Mouse (Mus musculus) right cerebral cortex, adult 18-20 months (tissue): ENCODE results near the gene Celf5.

Source experiments
- DNase-seq: peaks from one replicate; pipeline ENCODE4 v3.0.0; 2022; ENCODE audit warnings: mixed read lengths

Celf5 gene

DNA sequence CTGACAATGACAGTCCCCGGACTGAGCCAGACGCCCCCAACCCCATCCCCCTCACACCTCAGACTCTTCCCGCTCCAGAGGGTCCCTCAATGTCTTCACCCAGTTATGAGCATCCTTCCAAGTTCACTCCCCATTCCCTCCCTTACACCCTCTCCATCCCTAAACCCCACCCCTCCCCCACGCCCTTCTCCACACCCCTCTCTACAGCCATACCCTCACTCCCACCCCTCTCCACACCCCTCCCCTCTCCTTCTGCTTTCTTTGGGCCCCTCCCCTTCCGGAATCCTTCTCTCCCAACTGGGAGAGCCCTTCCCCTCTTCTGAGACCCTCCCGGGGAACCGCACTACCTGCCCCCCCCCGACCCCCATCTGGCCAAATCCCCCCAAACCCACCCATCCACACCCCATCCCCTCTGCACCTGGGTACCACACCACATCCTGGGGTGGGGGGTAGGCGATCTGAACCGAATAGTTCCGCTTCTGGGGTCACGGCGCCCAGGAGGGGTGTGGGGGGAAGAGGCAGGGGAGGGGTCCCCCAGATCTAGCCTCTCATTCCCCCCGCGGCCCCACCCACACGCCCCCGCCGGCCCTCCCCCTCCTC, 10.0 kb downstream of the Celf5 start:
- DNase-seq, result no peak

DNA sequence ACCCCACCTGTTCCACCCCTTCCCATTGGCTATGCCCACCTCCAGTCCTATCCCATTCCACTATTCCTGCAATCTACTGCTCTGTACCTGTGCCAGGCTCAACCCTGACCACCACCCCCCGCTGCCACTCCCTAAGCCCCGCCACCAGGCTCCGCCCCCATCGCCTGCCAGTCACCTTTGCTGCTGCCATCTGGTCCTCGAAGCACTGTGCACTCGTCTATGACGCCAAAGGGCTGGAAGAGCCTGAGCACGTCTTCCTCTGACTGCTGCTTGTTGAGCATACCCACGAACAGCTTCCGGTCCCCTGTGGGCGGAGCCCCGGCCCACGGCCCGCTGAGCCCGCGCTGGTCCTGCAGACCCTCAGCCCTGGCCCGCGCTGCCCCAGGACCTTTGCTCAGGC, 12.1 kb downstream of the Celf5 start:
- peak; percentile 73 for DNase-seq

DNA sequence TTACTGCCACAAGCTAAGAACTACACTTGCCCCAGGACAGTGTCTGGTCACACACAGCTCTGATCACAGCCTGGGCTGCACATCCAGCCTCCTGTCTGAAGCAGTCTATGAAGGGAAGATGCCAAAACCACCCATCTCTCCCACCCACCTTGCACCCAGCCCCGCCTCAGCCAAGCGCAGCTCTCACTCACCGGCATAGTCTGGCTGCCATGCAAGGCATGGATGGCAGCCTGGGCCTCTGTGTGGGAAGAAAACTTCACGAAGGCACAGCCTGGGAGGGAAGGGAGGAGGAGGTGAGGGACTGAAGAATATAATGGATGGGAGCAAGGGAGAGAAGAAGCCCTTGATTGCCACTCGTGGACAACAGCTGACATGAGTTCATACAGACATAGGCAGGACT, 13.3 kb downstream of the Celf5 start:
- DNase-seq, result peak; percentile 90

DNA sequence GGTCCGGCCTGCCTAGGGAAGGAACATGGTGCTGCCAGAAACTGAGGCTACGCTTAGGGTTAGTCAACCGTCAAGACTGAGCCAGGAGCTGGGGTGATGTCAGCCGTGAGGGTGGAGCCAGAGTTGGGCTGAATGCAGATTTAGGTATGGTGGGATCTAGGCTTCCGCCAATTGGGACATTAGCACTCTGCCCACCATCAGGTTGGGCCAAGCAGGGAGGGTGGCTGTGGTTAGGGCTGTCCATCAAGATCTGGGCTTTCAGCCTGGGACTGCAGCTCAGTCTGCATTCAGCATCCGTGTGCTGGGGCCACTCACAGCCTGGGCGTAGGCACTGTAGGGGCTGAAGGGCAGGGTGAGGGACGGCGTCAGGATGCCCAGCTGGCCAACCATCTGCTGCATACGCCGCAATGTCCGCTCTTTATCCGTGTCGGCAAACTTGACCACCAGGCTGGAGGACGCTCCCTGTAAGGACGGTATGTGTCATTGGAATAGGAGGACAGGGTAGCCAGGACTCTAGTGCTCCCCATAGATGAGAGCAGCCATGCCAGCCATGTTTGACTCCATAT, 14.8 kb downstream of the Celf5 start:
- DNase-seq, result no peak

DNA sequence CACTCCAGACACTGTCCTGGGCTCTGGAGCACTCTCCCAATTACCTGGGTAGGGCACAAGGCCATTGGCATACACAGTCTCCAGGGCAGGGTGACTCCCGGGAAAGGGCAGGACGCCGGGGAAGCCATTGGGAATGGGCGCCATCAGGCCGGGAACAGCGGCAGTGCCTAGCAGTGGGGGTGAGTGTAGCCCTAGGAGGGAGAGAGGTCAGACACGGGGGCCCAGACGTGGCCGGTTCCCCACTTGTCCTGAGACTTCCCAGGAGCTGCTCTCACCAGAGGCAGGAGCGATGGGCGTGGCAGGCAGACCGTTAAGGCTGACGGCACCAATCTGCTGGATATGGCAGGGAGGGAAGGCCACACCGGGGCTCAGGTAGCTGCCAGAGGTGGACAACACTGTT, 15.6 kb downstream of the Celf5 start:
- no peak for DNase-seq

DNA sequence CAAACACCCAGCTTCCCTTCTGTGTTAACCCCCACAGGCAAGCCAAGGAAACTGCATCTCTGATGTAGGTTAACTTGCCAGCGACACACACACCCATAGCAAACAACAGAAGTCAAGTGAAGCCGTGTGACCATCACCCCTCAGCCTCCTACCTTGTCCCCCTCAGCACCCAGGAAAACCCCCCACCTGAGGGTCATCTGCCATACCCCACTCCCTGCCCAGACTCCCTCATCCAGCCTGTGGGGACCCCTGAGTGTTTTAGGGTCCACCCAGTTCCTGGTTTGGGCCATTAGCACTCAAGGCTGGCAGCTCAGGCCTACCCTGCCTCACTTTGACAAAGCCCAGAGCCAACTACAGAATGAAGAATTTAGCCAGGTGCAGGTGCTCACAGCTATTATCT, 16.4 kb downstream of the Celf5 start:
- no peak for DNase-seq

DNA sequence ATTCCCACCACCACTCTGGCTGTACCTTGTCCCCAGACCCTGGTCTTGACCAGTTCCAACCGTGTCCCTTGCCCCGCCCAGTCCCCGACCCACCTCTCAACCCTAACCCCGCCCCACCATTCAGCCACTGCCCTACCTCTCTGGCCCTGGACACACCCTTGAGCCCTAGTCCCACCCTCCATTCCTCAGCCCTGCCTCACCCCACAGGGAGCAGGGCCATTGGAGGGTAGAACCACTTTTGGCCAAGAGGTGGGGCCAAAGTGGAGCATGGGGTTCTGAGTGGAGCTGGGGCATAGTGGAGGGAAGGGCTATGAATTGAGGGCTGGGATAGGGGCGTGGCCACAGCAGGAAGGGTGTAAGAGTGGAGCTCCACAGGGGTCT, 17.3 kb downstream of the Celf5 start:
- DNase-seq, result no peak

DNA sequence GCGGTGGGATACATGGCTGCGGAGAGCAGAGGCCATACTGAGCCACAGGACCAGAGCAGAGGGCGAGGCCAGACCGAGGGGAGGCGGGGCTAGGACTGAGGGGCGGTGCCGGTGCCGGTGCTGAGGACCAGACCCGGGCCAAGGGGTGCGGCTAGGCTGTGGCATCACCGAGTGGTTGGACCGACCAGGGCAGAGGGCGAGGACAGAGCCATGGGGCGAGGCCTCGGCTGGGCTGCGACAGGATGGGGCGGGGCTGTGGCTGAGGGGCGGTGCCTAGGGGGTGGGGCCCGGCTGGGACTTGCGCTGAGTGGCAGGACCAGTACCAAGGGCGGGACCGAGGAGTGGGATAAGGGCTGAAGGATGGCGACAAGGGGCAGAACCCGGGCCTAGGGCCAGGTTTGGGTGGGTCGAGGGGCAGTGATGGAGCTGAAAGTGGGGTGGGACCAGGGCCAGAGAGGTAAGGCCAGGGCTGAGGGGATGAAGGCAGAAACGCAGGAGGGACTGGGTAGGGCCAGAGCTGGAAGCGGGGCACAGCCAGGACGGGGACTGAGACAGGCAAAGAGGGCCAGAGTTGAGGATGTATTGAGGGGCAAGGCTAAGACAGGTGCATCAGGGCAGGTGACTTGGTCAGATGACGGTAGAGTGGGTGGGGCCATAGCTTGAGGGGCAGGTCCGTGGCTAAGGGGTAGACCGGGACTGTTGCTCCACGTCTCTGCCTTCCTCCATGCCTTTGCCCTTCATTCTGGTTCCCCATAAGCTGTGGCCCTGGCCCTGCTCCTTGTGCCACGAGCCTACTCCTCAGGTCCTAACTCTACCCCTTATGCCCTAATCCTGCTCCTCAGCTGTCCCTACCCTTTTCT, 17.9 kb downstream of the Celf5 start:
- DNase-seq, result no peak

DNA sequence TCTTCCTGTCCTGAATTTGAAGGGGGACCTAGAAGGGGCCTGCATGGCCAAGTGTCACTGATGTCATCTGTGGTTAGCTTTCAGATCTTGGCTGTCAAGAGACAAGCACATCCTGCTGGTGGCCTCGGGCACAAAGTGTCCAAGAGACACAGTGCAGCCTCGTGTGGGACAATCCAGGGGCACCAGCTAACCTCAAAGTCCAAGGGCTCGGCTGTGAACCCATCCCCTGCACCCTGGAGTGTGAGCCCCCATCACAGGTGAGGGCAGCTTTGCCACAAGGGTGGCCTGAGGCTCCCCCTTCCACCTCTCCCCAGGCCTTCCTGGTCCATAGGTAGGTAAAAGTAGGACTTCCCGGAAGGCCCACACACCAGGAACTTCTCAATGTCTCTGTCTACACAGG, 19.0 kb downstream of the Celf5 start:
- DNase-seq, result peak; percentile 1

DNA sequence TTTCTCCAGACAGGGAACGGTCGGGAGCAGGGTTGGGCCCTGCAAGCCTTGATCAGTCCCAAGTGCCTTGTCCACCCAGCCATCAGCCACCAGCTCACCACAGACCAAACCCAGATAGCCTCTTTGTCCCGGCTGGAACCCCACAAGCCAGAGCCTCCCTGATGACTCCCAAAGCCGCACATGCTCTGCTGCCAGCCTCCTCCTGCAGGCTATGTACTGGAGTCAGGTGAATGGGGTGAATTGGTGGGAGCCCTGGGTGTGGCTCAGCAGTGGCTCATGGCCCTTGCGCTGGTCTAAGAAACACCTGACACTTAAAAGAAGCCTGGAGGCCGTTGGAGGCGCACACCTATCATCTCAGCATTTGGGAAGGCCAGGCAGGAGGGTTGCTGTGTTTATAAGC, 19.6 kb downstream of the Celf5 start:
- DNase-seq, result no peak

DNA sequence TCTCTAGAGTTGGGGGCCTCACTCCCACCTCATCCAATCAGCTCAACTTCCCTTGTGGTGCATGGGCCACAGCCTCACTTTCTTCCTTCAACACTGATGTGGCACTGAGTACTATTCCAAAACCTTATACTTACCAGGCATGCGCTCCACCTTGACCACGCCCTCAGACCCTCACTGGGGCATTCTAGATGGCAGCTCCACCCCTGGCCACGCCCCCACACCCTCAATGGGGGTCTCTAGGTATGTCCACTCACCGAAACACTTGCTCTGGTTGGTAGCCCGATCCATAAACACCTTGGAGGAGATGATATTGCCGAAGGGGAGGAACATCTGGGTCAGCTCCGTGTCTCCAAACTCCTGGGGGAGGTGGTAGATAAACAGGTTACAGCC, 20.1 kb downstream of the Celf5 start:
- DNase-seq, result peak; percentile 11

DNA sequence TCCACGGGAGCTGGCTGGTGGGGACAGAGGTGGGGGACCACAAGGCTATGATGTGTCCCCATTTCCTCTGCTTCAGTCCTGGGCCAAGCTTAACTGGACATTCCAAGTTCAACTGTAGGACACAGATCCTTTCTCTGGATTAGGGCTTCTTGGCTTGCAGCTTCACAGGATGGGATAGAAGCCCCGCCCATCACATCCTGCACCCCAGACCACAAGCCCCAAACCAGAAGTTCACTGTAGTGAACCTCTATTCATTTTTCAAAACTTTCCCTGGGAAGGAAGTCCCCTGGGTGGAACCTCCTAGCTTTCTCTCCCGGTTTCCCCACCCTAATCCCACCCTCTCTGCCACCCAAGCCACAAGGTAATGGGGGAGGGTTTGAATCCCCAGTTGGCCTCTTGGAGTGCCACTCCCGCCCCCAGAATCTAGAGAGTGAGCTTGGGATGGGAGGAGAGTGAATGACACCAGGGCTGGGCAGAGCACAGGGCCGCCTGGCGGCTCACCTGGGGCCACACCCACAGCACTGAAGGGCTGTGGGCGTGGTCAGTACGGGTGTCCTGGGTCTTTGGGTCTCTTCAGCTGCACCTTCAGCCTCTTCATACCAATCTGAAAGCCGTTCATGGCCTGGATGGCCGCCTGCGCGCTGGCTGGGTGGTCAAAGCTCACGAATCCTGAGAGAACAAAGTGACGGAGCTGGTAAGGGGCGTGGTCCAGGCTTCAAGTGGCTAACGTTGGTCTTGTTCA, 20.7 kb downstream of the Celf5 start:
- DNase-seq, result peak; percentile 3

DNA sequence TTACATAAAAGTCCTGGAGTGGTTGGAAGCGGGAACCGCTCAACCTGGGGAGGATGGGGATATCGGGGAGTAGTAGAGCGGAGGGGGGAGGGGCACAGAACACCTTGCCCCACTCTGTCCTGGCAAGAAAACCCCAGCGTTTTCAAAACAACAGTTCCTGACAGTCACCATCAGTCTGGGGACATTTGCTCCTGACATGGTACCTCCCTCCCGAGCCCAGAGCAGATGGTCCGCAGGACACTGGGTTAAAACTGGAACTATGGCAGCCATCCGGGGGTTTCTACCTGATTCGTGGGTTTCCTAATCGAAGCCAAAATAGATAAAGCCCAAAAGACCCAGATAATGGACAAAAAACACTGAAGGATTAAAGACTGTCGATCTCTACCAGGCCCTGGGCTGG, 21.6 kb downstream of the Celf5 start:
- DNase-seq, result peak; percentile 2

DNA sequence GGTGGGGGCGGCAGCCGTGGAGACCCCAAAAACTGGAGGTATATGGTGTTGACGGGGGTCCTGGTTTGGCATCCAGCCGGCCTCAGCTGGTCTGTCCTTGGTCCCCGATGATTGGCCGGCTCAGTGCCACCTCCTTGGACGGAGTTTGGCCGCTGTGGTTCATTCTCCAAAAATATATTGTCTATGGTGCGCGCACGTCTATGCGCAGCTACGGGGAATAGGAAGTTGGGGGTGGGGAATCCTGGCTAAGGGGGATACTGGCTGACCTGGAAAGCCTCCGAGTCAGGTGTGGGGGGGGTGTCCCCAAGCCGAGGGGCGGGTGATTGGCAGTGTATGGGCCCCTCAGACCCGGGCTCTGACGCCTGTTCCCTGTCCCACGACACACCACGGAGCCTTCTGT, 22.0 kb downstream of the Celf5 start:
- DNase-seq, result no peak

DNA sequence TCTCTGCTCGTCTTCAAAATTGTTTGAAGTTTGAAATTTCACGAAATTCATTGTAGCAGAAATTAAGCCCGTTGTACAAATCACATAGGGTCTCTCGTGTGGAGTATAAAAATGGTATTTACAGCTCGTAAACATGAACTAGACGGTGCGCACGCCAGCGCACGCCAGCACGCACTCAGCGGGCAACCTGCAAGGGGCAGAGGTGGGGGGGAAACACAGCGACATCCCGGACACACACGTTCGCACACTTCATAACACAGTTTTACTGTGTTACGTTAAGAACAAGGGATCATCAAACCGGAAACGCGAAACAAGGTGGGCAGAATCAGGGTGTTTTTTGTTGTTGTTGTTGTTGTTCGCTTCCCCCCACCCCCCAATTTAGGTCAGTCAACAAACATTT, 23.1 kb downstream of the Celf5 start:
- no peak for DNase-seq

DNA sequence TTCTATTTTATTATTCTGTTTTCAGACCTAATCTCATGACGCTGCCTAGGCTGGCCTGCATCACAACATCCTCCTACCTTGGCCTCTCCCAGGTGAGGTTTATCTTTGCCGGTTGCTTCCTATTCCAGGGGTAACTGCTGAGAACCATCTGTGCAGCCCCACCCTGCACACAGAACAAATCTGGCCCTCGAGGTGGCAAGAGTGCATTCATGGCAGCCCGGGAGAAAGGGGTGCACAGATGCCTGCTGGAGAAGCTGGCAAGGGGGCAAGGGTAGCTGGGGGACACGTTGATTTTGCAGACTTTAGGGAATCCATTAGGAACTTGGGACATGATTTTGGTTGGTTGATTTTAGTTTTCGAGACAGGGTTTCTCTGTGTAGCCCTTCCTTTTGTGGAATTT, 24.2 kb downstream of the Celf5 start:
- no peak for DNase-seq

DNA sequence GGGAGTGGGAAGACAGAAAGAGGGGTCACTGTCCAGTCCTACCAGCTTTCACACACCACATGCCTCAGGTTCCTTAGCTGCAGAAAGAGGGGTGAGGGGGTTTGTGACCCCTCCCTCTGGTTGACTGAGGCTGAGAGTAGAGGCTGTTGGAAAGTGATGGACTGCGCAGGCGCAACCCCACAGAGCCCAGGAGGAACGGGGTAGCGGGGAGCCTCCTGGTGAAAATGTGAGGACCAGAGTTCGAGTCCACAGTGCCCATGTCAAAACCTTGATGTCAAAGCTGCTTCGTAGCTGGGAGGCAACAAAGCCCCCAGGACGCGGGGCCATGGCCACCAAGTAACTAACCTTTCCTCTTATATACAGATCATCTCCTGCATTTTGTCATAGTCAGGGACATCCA, 24.9 kb downstream of the Celf5 start:
- peak; percentile 4 for DNase-seq

DNA sequence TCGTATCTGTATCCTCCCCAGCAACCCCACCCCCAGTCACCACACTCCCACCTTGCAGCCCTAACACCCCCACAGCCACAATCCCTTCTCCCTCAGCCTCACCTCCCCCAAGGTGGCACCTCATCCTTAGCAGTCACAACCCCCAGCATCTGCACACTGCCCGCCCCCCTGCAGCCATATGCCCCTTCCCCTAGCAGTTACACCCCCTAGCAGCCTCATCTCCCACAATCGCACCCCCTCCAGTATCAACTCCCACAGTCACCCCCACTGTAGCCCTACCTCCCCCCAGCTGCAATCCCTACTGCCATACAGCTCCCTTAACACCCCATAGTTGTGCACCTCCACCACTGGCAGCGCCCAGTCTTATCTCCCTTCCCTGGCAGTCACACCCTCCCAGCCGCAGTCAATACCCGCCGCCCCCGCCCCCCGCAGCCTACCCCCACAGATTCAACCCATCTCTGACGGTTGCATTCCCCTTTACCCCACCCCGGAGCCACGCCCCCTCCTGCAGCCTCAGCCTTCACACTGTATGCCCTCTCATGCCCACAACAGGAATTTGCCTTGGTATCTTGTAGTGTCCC, 25.4 kb downstream of the Celf5 start:
- DNase-seq, result no peak

DNA sequence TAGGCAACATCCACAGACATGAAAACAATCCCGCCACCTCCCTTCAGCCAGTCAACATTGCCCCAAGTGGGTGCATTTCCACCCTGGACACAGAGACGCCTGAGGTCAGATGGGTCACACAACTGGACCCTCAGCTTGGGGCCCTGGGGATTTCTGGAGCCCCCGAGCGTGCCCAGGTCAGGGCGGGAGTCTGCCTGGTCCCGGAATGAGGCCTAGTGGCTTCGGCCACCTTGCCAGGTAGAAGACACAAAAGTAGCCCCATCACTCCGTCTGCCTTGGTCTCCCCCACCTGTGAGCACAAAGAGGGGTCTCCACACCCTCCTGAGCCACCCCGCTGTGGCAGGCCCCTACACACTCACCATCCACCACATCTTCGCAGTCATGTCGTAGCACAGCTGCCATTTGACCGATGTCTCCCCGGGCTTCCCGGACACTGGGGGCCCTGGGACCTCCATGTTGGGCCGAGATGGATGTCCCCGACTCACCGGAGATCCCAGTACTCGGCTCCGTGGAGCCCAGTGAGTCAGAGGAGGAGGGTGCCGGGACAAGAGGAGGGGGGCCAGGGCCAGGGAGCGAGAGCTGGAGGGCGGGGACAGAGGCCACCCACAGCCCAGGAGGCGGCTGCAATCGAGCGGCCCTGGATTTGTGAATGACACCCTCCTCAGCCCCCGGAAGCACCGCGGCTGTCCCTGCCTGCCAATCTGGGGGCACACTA, 27.2 kb downstream of the Celf5 start, which contains the start of gene Nfic:
Nfic (minus strand) TSS at position 455 of the 715 bp plus-strand sequence.
- DNase-seq, result peak; percentile 5

DNA sequence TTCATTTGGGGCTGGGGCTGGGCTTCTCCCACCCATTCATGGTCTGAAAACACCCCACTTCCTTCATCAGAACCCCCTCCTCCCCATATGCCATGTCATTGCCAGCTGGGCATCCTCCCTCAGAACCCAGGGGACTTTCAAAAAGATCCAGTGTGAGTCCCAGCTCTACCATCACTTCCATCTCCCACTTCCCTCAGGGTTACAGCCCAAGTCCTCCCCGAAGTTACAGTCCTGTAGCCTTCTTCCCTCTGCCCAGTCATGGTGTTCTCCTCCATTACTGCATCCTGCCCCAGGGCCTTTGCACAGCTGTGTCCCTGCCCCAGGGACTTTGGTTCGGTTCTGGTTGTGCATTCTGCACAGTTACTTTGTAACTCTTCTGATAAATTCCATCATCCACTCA, 28.4 kb downstream of the Celf5 start:
- DNase-seq, result no peak

DNA sequence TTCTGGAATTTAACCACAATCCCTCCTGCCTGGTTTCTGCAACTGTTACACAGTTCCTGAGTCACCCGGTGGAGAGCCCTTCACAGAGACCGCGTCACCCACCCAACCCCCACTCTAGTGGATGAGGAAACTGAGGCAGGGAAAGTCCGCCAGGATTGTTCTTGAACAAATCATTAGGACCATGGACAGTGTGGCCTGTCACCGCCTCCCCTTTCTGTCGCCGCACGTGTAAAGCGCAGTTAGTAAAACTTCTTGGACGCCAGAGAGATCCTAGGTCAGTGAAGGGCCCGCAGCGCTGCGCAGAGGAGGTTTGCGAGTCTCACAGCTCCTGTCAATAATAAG, 29.6 kb downstream of the Celf5 start:
- no peak for DNase-seq

DNA sequence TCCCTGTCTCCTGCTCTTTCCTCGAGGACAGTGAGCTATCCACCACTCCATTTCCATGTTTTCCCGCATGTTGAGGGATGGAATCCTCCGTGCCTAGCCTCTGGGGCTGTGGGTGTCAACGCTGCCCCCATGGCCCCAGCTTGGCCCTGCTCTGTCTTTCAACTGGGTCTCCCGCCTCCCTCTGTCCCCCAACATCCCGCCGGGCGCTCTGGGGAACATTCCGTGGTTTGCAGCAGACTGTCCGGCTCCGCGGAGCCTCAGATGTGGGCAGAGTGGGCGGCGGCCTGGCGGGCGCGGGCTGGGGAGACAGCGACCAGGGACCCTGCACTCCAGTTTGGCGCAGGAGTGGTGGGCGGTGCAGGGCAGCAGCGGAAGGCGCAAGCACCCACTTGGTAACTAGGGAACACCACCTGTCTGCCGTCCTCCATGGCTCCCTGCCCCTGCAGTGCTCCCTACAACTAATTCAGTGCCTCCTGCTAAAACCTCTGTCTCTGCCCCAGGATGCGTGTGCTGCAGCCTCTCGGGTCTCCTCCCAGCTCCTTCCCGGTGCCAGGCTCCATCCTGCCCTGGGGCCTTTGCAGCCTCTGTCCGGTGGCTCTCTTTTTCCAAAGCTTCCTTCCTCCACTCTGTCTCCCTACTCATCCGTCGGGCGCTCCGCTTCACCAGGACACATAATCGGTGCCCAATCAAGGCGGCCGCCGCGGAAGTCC, 30.1 kb downstream of the Celf5 start:
- DNase-seq, result no peak
